Mouse (Mus musculus) hindlimb bud, embryonic 11.5 days (tissue): ENCODE results near the gene Hmgxb4.

Experiments
- DNase-seq: peaks from one replicate; pipeline ENCODE4 v3.0.0-alpha.2; 2012; ENCODE audit warnings: low read depth, low spot score; ENCODE audit errors: extremely low spot score

Gene Hmgxb4

GRCm38 (mm10) chr8:75016422-75016821, 23.3 kb downstream of the Hmgxb4 start:
- DNase-seq: no peak

GRCm38 (mm10) chr8:75018274-75018972, 25.3 kb downstream of the Hmgxb4 start:
- no peak for DNase-seq

- no peak for DNase-seq
These were observed 30.6 kb downstream of the Hmgxb4 start for GRCm38 (mm10) chr8:75023660-75024316.

- DNase-seq: no peak
These were observed 32.7 kb downstream of the Hmgxb4 start for GRCm38 (mm10) chr8:75025809-75026208.

- no peak for DNase-seq
These were observed 37.4 kb downstream of the Hmgxb4 start for GRCm38 (mm10) chr8:75030453-75031024.

GRCm38 (mm10) chr8:75032961-75033360, 39.8 kb downstream of the Hmgxb4 start:
- DNase-seq: no peak

- DNase-seq: peak; percentile 99
These were observed 40.5 kb downstream of the Hmgxb4 start, which contains the start of gene Tom1 for GRCm38 (mm10) chr8:75033511-75034243. Gene Tom1, plus strand, starts transcription at chr8:75033705.

GRCm38 (mm10) chr8:75034285-75034684, 41.1 kb downstream of the Hmgxb4 start:
- DNase-seq: no peak

- DNase-seq: no peak
These were observed 42.5 kb downstream of the Hmgxb4 start for GRCm38 (mm10) chr8:75035640-75036039.

- no peak for DNase-seq
These were observed 45.3 kb downstream of the Hmgxb4 start for GRCm38 (mm10) chr8:75038497-75038896.

- no peak for DNase-seq
These were observed 46.6 kb downstream of the Hmgxb4 start for GRCm38 (mm10) chr8:75039754-75040153.

- DNase-seq: no peak
These were observed 49.0 kb downstream of the Hmgxb4 start for GRCm38 (mm10) chr8:75042171-75042570.

GRCm38 (mm10) chr8:75042974-75043373, 49.8 kb downstream of the Hmgxb4 start:
- no peak for DNase-seq

- no peak for DNase-seq
These were observed 53.1 kb downstream of the Hmgxb4 start for GRCm38 (mm10) chr8:75046303-75046702.

GRCm38 (mm10) chr8:75047784-75048183, 54.6 kb downstream of the Hmgxb4 start:
- no peak for DNase-seq

- no peak for DNase-seq
These were observed 60.2 kb downstream of the Hmgxb4 start for GRCm38 (mm10) chr8:75053342-75053741.

GRCm38 (mm10) chr8:75055673-75056072, 62.5 kb downstream of the Hmgxb4 start:
- DNase-seq: no peak

- no peak for DNase-seq
These were observed 66.9 kb downstream of the Hmgxb4 start for GRCm38 (mm10) chr8:75060022-75060421.

GRCm38 (mm10) chr8:75060815-75061214, 67.7 kb downstream of the Hmgxb4 start:
- no peak for DNase-seq

GRCm38 (mm10) chr8:75063290-75063689, 70.1 kb downstream of the Hmgxb4 start:
- no peak for DNase-seq

- DNase-seq: no peak
These were observed 71.6 kb downstream of the Hmgxb4 start for GRCm38 (mm10) chr8:75064790-75065189.
